Mouse (Mus musculus): ENCODE data around the gene Snx25.

- TF ChIP-seq CTCF (IDR thresholded peaks at IDR 0.05; ENCODE audit: borderline replicate concordance, insufficient read depth, low read depth, low read length) (no peak), POLR2A (IDR thresholded peaks at IDR 0.05; ENCODE audit: borderline replicate concordance, insufficient read depth, low read length) (no peak)
Observed at GRCm38 (mm10) chr8:46180136-46180535, 28.2 kb upstream of the Snx25 start.
